Mouse (Mus musculus): ENCODE data around the gene Ube2ql1. TPM values are rescaled to one million over a fixed set of nuclear protein-coding genes. Genes with fewer than 3 reads are reported as not detected.

Ube2ql1 gene
- total RNA-seq, 2 experiments from 2014 or later: 0.64 to 1.3 TPM

GRCm38 (mm10) chr13:69740331-69741285, 919 bp upstream of the Ube2ql1 start:
- intact Hi-C loops (cut with DNase I): loop anchor here (2.0 kb wide), 1 partner anchor 250 kb away; no protein-coding TSS in a partner anchor
- Histone ChIP-seq H3K4me3 (peak overlapping the region; percentile 81), H3K27ac (peak overlapping the region; percentile 8; the same call in 1 of the 2 replicates)
- TF ChIP-seq CTCF (IDR thresholded peaks at IDR 0.05): no peak
- DNase-seq: peak; percentile 62

GRCm38 (mm10) chr13:69739091-69739758, 464 bp downstream of the Ube2ql1 start:
- Histone ChIP-seq H3K27ac (peak overlapping the region; percentile 48), H3K4me3 (peak overlapping the region; percentile 81)
- intact Hi-C loops (cut with DNase I): no loop called here
- DNase-seq: peak; percentile 59
- no peak for TF ChIP-seq CTCF (IDR thresholded peaks at IDR 0.05)

- Histone ChIP-seq H3K27ac (no peak overlapping the region), H3K4me3 (peak overlapping the region; percentile 81)
- no peak for TF ChIP-seq CTCF (IDR thresholded peaks at IDR 0.05)
- intact Hi-C loops (cut with DNase I): no loop called here
- DNase-seq: peak; percentile 26
Observed at GRCm38 (mm10) chr13:69738461-69738971, 1.2 kb downstream of the Ube2ql1 start.

GRCm38 (mm10) chr13:69737444-69738185, 2.1 kb downstream of the Ube2ql1 start:
- DNase-seq: no peak
- no peak for TF ChIP-seq CTCF (IDR thresholded peaks at IDR 0.05)
- peak overlapping the region; percentile 81; the same call in 1 of the 2 replicates for H3K4me3 ChIP-seq
- H3K27ac ChIP-seq: no peak overlapping the region
- intact Hi-C loops (cut with DNase I): no loop called here

GRCm38 (mm10) chr13:69732636-69733035, 7.1 kb downstream of the Ube2ql1 start:
- intact Hi-C loops (cut with DNase I): no loop called here

GRCm38 (mm10) chr13:69725376-69725775, 14.3 kb downstream of the Ube2ql1 start:
- H3K4me3 ChIP-seq: no peak overlapping the region
- H3K27ac ChIP-seq: no peak overlapping the region
- intact Hi-C loops (cut with DNase I): no loop called here
- DNase-seq: no peak
- no peak for TF ChIP-seq CTCF (IDR thresholded peaks at IDR 0.05)

More at GRCm38 (mm10) chr13:69732636-69733035, 7.1 kb downstream of the Ube2ql1 start:
- no peak for DNase-seq
- no peak overlapping the region for H3K27ac ChIP-seq
- no peak for TF ChIP-seq CTCF (IDR thresholded peaks at IDR 0.05)
- H3K4me3 ChIP-seq: no peak overlapping the region

GRCm38 (mm10) chr13:69721141-69721540, 18.5 kb downstream of the Ube2ql1 start:
- Histone ChIP-seq H3K27ac (no peak overlapping the region), H3K4me3 (no peak overlapping the region)
- no peak for DNase-seq
- no peak for TF ChIP-seq CTCF (IDR thresholded peaks at IDR 0.05)
- intact Hi-C loops (cut with DNase I): no loop called here

- DNase-seq: no peak
- intact Hi-C loops (cut with DNase I): no loop called here
- TF ChIP-seq CTCF (IDR thresholded peaks at IDR 0.05): no peak
- Histone ChIP-seq H3K4me3 (no peak overlapping the region), H3K27ac (no peak overlapping the region)
Observed at GRCm38 (mm10) chr13:69717860-69718598, 21.7 kb downstream of the Ube2ql1 start.

- intact Hi-C loops (cut with DNase I): no loop called here
- H3K4me3 ChIP-seq: no peak overlapping the region
- H3K27ac ChIP-seq: no peak overlapping the region
- no peak for TF ChIP-seq CTCF (IDR thresholded peaks at IDR 0.05)
- DNase-seq: no peak
Observed at GRCm38 (mm10) chr13:69708236-69708635, 31.5 kb downstream of the Ube2ql1 start.

GRCm38 (mm10) chr13:69707496-69707895, 32.2 kb downstream of the Ube2ql1 start:
- no peak overlapping the region for H3K27ac ChIP-seq
- H3K4me3 ChIP-seq: no peak overlapping the region
- DNase-seq: no peak
- TF ChIP-seq CTCF (IDR thresholded peaks at IDR 0.05): no peak
- intact Hi-C loops (cut with DNase I): no loop called here

- no peak for DNase-seq
- no peak overlapping the region for H3K4me3 ChIP-seq
- H3K27ac ChIP-seq: no peak overlapping the region
- intact Hi-C loops (cut with DNase I): no loop called here
- TF ChIP-seq CTCF (IDR thresholded peaks at IDR 0.05): no peak
Observed at GRCm38 (mm10) chr13:69706919-69707318, 32.8 kb downstream of the Ube2ql1 start.

GRCm38 (mm10) chr13:69703505-69703904, 36.2 kb downstream of the Ube2ql1 start:
- no peak for DNase-seq
- TF ChIP-seq CTCF (IDR thresholded peaks at IDR 0.05): no peak
- intact Hi-C loops (cut with DNase I): no loop called here
- Histone ChIP-seq H3K4me3 (no peak overlapping the region), H3K27ac (no peak overlapping the region)

Data from gastrocnemius, adult 2 months (tissue).